Mouse (Mus musculus) lung, postnatal 0 days (tissue): ENCODE measurements around the gene Mast4.

Source experiments
- CTCF ChIP-seq: IDR thresholded peaks from 2 replicates; pipeline ENCODE4 v1.5.1; 2016; ENCODE audit warnings: antibody characterized with exemption, mild to moderate bottlenecking
- EP300 ChIP-seq: IDR thresholded peaks from 2 replicates; pipeline ENCODE4 v1.6.1; 2016; ENCODE audit warnings: antibody characterized with exemption, mild to moderate bottlenecking, control low read depth

GRCm38 (mm10) chr13:103000891-103001290, 333.4 kb downstream of the Mast4 start:
- no peak for TF ChIP-seq EP300
- TF ChIP-seq CTCF: no peak
